Mouse (Mus musculus) splenic B cell, adult 2 months (primary cell): ENCODE measurements around the gene Gsk3a.

Experiments used
- DNase-seq: peaks from one replicate; pipeline ENCODE4 v3.0.0-alpha.2; 2011; ENCODE audit warnings: low read depth, low spot score
- H3K27me3 ChIP-seq: 2 replicates; pipeline ENCODE4 v1.6.1; 2012; ENCODE audit warnings: mild to moderate bottlenecking, low read length, moderate library complexity, mixed read lengths; ENCODE audit not compliant: control insufficient read depth, poor library complexity, insufficient read depth, severe bottlenecking
- H3K36me3 ChIP-seq: 2 replicates; pipeline ENCODE4 v1.6.1; 2012; ENCODE audit warnings: mild to moderate bottlenecking, low read length, moderate library complexity, mixed read lengths; ENCODE audit not compliant: control insufficient read depth, poor library complexity, insufficient read depth, severe bottlenecking

Gsk3a gene

DNA sequence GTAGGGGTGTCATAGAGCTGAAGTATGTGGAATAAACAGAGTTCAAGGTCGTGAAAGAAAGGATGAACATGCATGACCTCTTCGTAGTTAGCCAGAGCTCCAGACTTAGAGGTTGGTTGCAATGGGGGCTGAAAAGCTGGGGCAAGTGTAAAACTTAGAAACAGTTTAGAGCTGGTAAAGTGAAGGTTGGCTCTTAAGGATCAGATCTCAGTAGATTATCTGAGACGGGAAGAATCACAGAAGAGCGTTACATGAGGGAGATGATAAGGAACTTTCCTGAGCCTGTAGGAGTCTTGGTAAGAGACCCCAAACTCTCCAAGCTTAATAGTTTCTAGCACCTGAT lies 40.3 kb upstream of the Gsk3a start:
- no peaks in the 10 kb centered on the region; the same call in 1 of the 2 replicates for H3K36me3 ChIP-seq
- H3K27me3 ChIP-seq = no peaks in the 10 kb centered on the region
- DNase-seq = no peak

DNA sequence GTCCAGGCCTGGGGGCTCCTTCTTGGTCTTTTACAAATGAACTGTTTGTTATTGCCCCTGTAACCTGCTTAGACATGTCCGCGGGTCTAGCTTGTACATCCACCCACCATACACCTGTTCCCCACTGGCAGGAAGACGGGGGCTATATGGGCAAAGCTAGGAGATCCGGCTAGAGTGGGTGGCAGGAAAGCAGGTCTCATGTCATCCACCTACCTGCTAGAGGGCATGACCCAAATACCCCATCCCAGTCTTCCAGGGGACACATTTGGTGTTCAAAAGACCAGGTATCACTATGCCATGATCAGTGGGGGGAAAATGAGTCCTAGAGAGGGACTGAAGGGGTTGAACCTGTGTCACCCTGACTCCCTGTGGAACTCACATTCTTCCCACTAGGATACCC lies 39.8 kb upstream of the Gsk3a start:
- H3K36me3 ChIP-seq = peaks cover 3% of the 10 kb centered on the region
- no peak for DNase-seq
- no peaks in the 10 kb centered on the region for H3K27me3 ChIP-seq

DNA sequence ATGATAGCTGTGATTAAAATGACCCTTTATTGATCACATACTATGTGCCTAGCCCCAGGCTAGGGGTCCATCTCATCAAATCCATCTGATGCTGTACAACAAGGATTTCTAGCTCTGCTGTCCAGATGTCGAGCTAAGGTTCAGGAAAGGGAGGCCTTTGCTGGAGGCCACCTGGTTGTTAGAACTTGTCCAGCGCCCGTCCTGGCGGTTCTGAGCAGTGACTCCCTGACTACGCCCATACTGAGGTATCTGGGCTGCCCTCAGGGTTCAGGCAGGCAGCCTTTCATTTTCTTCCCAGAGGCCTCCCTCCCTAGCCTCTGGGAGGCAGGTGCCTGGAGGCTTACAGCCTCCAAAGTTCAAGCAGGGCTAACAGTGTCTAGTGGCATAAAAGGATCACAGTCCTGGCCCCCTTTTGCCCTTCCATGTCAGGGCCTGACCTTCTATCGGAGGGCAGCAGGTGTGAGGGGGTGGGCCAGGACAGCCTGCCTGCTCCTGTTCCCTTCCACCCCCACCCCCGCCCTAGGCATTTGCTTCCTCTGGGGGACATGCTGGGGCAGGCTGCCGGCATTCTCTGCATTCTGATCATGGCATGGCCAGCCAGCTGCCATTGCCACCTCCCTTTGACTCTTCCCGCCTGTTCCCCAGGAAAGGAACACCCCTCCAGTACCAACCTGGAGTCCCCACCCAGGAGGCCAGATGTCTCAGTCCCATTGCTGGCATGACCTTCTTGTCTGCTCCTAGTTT lies 38.1 kb upstream of the Gsk3a start:
- H3K27me3 ChIP-seq = no peaks in the 10 kb centered on the region
- peaks cover 3% of the 10 kb centered on the region for H3K36me3 ChIP-seq
- no peak for DNase-seq

DNA sequence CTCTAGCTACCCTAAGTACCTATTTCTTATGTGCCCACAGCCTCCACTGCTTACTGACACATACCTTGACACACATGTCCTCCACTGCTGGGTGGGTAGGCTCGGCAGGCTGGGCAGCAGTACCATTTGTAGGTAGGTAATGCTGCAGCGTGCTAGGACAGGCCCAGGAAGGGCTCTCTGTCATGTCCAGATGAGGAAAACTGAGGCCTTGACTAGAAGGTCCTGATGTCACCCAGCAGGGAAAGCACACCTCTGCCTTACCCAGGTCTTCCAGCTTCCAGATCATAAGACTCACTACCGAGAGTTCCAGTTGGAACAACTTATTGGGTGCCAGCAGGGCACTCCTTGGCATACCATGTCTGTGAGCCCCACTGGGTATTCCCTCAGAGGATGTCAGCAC lies 37.3 kb upstream of the Gsk3a start:
- Histone ChIP-seq H3K36me3 (peaks cover 3% of the 10 kb centered on the region), H3K27me3 (no peaks in the 10 kb centered on the region)
- DNase-seq = no peak

DNA sequence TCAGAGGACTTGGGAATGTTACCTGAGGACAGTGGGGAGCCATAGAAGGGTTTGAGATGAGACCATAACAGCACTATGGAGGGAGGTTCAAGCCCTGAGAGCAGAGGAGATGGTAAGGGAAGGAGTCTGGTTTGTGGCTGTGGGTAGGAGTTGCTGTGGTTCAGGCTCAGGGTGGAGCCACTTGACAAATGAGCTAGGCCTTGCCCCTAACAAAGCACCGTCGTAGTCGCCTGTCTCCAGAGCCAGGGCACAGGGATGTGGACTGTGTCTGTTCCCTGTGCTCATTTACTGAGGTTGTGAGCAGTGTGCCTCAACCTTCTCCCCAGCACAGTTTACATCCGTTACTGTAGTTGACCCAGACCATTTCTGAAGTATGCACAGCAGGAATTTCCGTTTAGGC lies 36.9 kb upstream of the Gsk3a start:
- DNase-seq = no peak

GRCm38 (mm10) chr7:25273259-25274241 lies 35.9 kb upstream of the Gsk3a start:
- H3K36me3 ChIP-seq = peaks cover 3% of the 10 kb centered on the region
- no peaks in the 10 kb centered on the region for H3K27me3 ChIP-seq
- DNase-seq = no peak

More for the DNA sequence above, 36.9 kb upstream of the Gsk3a start:
- Histone ChIP-seq H3K27me3 (no peaks in the 10 kb centered on the region), H3K36me3 (peaks cover 3% of the 10 kb centered on the region)

DNA sequence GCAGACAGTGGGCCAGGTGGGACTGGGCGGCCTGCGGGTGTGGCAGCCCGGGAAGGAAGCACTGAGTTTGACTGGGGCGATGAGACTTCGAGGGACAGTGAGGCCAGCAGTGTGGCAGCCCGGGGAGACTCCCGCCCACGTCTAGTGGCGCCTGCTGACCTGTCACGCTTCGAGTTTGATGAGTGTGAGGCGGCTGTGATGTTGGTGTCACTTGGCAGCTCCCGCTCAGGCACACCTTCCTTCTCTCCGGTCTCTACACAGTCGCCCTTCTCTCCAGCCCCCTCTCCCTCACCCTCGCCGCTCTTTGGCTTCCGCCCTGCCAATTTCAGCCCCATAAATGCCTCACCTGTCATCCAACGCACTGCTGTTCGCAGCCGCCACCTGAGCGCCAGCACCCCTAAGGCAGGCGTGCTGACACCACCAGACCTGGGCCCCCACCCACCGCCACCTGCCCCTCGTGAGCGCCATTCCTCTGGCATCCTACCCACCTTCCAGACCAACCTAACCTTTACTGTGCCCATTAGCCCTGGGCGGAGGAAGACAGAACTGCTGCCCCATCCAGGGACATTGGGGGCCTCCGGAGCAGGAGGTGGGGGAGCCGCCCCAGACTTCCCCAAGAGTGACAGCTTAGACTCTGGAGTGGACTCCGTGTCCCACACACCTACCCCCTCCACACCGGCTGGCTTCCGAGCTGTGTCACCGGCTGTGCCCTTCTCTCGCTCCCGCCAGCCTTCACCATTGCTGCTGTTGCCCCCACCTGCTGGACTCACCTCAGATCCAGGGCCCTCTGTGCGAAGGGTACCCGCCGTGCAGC lies 35.0 kb upstream of the Gsk3a start:
- DNase-seq = no peak
- no peaks in the 10 kb centered on the region for H3K27me3 ChIP-seq

DNA sequence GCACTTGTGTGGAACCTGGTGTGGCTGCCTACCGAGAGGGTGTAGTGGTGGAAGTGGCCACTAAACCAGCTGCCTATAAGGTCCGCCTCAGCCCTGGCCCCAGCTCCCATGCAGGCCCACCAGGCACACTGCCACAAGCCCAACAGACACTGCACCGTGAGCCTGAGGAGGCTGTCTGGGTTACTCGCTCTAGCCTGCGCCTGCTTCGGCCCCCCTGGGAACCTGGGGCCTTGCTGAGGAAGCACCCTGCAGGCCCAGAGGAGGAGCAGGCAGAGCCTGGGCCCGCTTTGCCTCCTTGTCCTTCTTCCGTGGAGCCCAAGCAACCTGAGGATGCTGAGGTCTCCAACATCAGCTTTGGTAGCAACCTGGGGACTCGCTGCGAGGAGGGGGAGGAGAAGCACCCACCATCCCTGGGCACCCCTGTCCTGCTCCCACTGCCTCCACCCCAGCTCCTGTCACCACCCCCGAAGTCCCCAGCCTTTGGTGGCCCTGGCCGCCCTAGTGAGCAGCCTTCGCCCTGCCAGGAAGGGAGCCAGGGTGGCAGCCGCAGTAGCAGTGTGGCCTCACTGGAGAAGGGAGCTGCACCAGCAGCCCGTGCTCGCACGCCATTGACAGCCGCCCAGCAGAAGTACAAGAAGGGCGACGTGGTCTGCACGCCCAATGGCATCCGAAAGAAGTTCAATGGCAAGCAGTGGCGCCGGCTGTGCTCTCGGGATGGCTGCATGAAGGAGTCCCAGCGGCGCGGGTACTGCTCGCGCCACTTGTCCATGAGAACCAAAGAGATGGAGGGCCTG lies 34.2 kb upstream of the Gsk3a start:
- Histone ChIP-seq H3K36me3 (peaks cover 3% of the 10 kb centered on the region), H3K27me3 (no peaks in the 10 kb centered on the region)
- DNase-seq = no peak

More for the DNA sequence above, 35.0 kb upstream of the Gsk3a start:
- peaks cover 3% of the 10 kb centered on the region for H3K36me3 ChIP-seq

GRCm38 (mm10) chr7:25270652-25271633 lies 33.3 kb upstream of the Gsk3a start:
- H3K36me3 ChIP-seq = peaks cover 3% of the 10 kb centered on the region
- no peak for DNase-seq

DNA sequence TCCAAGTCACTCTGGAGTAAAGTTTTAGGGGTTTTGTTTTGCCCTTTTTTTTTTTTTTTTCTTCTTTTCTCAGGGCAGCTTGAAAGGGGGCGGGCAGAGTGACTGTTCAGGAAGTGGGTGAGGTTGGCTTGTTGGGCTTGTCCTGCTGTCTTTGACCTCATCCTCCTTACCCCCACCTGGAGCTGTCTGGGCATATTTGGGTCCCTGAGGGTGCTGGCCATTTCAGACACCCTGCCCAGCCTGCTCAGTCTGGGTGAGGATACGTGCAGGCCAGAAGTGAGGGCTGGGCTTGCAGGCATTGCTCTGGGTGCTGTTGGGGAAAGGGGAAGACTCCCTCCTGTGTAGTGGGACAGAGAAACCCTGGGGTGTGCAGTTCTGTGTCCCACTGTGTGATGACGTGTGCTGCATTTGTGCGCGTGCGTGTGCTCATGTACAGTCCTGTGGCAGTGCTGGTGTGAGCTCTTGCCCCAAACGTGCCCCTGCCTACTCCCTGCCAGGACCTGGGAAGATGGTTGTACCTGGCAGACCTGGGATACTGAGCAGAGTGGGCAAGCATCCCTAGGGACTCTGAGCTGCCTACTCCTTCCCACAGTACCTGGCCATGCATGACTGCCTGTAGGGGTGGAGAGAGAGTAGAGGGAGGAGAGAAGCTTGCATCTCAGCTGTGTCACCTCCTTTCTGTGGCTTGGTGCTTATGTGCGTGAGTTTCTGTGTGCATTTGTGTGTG lies 32.1 kb upstream of the Gsk3a start:
- peaks cover 3% of the 10 kb centered on the region for H3K36me3 ChIP-seq
- DNase-seq = peak; percentile 69
- no peaks in the 10 kb centered on the region for H3K27me3 ChIP-seq

More at GRCm38 (mm10) chr7:25270652-25271633, 33.3 kb upstream of the Gsk3a start:
- H3K27me3 ChIP-seq = no peaks in the 10 kb centered on the region

- H3K36me3 ChIP-seq = peaks cover 3% of the 10 kb centered on the region
- DNase-seq = peak; percentile 29
- H3K27me3 ChIP-seq = no peaks in the 10 kb centered on the region
Observed at GRCm38 (mm10) chr7:25269029-25269428, 31.4 kb upstream of the Gsk3a start.

DNA sequence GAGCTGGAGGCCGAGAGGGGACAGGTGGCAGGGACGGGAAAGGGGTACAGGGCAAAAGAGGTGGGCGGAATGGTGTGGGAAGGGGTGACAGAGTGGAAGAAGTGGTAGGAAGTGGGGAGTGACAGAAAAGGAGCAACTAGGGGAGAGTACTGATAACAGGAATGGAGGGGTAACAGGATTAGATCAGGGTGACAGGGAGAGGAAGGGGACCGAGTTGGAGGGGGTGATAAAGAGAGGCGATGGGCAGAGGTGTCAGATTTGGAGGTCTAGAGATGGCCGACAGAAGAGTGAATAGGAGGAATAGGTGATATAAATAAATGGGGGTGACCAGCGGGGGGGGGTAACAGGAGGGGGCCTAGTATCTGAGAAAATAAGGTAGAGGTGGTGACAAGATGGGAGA lies 30.9 kb upstream of the Gsk3a start:
- DNase-seq = no peak
- no peaks in the 10 kb centered on the region for H3K27me3 ChIP-seq
- H3K36me3 ChIP-seq = peaks cover 3% of the 10 kb centered on the region
